Mouse (Mus musculus) bone marrow macrophage, adult 2 months (primary cell): ENCODE measurements around the gene Slc16a3. TPM values are rescaled to one million over a fixed set of nuclear protein-coding genes. Genes with fewer than 3 reads are reported as not detected.

Source experiments
- H3K27ac ChIP-seq: 2 replicates; pipeline ENCODE4 v1.5.1; 2012; ENCODE audit warnings: low read depth, low read length; ENCODE audit not compliant: insufficient read depth
- H3K4me1 ChIP-seq: 2 replicates; pipeline ENCODE4 v1.6.1; 2012; ENCODE audit warnings: low read length; ENCODE audit not compliant: control insufficient read depth, insufficient read depth
- H3K4me3 ChIP-seq: 2 replicates; pipeline ENCODE4 v1.5.1; 2012; ENCODE audit warnings: mild to moderate bottlenecking, low read length, moderate library complexity; ENCODE audit not compliant: insufficient read depth
- CTCF ChIP-seq: IDR thresholded peaks from 2 replicates; pipeline ENCODE4 v1.5.1; 2012; ENCODE audit warnings: low read depth, mild to moderate bottlenecking, low read length, moderate library complexity
- POLR2A ChIP-seq: IDR thresholded peaks from 2 replicates; pipeline ENCODE4 v1.6.1; 2012; ENCODE audit warnings: mild to moderate bottlenecking, low read depth, low read length, borderline replicate concordance
- polyA plus RNA-seq: library from polyadenylated mRNA; stranded (reverse); fragments of >200 nt; gene quantifications from 2 replicates; pipeline ENCODE4 v1.2.4, GENCODE M21; 2012; ENCODE audit not compliant: missing spikeins, insufficient read depth, insufficient read length

The Slc16a3 gene
- polyA plus RNA-seq, 1 experiment, result 45.2 TPM

DNA sequence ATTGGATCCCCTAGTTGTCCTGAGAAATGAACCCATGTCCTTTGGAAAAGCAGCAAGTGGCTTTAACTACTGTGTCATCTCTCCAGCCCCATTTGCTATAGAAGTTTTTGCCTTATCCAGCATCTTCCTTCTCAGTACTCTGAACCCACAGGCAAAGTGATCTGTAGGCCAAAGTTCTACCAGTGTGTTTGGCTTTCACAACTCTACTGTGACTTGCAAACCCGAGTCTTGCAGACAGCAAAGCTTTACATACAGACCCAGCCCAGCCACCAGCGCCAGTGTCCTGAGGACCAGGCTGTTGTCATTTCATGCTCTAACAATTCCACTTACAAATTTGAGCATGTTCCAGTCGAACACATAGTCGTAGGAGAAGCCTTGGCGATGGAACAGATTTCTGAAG lies 23.0 kb downstream of the Slc16a3 start:
- no peak for TF ChIP-seq POLR2A
- TF ChIP-seq CTCF, result no peak
- H3K4me3 ChIP-seq, result no peak overlapping the region
- peaks cover 16% of the 10 kb centered on the region for H3K4me1 ChIP-seq
- H3K27ac ChIP-seq, result no peak overlapping the region

DNA sequence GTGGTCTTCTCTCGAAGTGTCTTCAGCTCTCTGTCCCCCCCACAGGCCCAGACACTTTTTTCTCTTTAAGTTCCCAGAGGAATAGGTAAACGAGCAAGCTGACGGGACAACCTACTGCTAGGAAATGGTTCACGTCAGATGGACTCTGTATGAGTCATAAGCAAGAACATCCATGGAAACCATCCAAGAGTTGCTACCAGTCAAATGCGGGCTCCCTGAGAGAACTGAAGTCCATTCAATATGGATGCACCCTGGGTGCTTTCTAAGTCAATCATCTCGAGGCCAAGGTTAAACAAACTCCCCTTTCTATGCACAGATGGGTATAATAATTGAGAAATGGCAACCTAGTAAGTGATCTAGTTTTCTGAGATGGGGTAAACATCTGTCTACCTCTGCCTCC lies 25.0 kb downstream of the Slc16a3 start:
- Histone ChIP-seq H3K4me3 (no peak overlapping the region), H3K4me1 (no peaks in the 10 kb centered on the region), H3K27ac (no peak overlapping the region)
- TF ChIP-seq CTCF (no peak), POLR2A (no peak)

DNA sequence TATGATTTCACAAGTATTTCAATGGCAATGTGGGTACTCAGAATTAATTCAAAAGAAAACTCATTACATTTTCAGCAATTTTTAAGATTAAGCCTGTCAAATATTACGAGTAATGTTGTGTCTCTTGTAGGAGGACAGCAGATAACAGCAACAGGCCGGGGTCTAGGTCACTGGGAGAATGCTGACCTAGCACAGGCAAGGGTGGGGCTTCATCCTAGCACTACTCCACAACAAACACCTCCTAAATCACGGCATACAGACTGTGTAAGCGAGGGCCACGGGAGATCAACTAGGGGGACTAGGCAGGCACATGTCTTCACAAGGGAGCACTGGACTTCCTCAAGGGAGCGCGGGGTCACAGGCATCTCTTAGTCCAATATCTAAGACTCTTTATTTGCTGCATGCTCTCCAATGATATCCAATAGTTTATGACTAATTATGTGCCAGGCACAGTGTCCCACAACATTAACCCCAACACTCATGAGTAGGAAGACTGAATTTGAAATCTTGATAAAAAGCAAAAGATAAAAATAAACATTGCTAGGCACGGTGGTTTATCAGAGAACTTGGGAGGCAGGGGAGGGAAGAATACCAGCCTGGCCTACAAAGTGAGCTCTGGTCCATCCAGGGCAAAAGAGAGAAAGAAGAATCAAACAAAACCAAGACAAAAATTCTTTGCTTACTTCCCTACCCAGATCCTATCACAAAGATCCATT lies 31.6 kb downstream of the Slc16a3 start:
- TF ChIP-seq POLR2A (no peak), CTCF (no peak)
- H3K27ac ChIP-seq, result no peak overlapping the region
- peaks cover 16% of the 10 kb centered on the region for H3K4me1 ChIP-seq
- no peak overlapping the region for H3K4me3 ChIP-seq

DNA sequence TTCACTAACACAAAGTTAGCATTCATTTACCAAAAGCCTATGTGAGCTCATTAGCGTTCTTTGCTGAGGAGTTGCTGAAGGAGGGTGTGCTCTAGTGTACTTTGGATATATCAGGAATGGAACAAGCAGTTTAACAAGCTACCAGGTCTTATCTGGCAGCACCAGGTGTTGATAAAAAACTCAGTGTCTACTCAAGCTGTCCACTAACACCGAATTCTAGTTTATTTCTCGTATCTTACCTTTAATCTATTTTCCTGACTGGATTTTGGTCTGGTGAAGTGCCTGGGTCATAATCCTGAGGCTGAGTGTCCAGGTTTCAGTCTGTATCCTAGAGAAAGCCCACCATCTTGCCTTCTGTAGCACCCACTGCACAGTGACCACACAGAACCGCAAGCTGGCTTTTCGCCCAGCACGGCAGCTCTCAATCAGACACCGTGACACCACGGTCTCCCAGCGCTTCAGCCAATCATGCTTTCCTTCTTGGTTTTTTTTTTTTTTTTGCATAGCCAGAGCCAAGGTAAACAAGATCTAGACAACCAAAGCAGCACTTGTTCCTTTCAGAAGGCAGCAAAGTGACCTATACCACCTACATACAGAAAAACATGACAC lies 32.3 kb downstream of the Slc16a3 start:
- TF ChIP-seq CTCF (no peak), POLR2A (no peak)

DNA sequence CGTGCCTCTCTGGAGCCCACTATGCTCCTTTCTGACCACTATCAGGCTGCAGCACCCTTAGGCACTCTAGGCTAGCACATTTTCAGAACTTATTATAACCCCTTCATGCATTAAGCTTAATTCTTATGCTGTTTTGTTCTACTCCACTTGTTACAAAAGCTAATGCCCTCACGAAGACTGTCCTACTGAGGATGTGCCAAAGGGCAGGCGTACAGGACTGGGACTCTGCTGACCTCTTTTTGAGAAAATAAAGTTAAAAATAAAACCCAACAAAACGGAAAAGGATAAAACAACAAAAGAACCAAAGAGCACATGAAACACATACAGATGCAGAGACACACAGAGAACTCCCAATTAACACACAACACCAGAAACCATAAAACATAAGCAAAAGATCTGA lies 33.4 kb downstream of the Slc16a3 start:
- no peak overlapping the region for H3K27ac ChIP-seq
- no peak for TF ChIP-seq CTCF
- TF ChIP-seq POLR2A, result no peak
- H3K4me3 ChIP-seq, result no peak overlapping the region
- peaks cover 24% of the 10 kb centered on the region for H3K4me1 ChIP-seq

More for the DNA sequence above, 32.3 kb downstream of the Slc16a3 start:
- H3K4me1 ChIP-seq, result peaks cover 23% of the 10 kb centered on the region
- no peak overlapping the region for H3K4me3 ChIP-seq
- H3K27ac ChIP-seq, result no peak overlapping the region

DNA sequence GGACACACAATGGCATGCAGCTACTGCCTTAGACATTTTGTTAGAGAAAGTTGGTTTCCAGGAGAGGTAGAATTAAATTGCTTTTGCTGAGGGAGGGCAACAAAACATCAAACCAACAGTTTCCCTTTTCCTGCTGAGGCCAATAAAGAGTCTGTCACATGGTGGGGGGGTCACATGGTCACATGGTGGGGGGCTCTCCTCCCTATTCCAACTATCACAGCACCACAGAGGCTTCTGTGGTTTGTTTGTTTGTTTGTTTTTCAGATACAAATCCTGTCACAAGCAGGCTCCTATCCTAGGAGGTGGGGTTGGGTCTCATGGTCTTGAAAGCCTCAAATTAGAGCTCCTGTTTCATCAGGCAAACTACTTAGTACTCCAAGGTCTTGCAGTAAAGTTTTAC lies 34.2 kb downstream of the Slc16a3 start:
- Histone ChIP-seq H3K4me1 (peaks cover 27% of the 10 kb centered on the region), H3K4me3 (no peak overlapping the region), H3K27ac (peak overlapping the region; percentile 32; the same call in 1 of the 2 replicates)
- TF ChIP-seq POLR2A (no peak), CTCF (no peak)

DNA sequence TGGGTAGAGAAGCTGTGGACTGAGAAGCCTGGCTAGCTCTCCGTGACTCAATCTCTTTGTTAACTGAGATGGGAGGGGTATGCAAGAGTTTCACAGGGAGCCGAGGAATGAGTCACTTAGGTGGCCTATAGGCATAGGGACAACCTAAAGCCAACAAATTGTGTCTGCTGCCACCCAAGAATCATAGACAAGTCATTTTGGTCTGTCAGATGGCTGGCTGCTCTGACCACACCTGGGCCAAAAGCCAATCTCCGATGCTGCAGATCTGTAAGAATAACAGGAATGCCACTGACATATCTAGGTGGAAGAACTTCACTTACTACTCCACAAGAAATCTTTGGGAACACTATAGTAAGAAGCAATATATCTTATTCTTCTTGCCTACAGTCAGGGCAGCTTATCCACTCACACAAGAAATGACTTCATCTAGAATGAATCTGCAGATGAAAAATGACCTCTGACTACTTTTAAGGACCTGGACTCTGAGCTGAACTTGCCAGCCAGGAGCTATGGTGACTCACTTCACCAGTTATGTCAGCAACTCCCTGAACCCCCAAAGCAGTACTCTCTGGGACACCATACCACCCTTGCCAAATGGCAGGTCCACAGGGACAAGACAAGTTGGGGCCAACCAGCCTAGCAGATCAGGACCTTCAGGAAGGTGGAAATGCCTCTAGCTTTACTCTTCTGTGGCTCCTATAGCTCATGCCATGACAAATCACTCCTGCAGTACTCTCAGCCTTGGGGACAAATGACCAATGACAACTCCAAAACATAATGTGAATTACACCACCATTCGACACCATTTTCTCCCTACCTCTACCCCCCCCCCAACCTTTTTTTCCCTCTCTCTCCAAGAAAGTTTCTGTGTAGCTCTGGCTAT lies 36.4 kb downstream of the Slc16a3 start:
- H3K27ac ChIP-seq, result no peak overlapping the region

DNA sequence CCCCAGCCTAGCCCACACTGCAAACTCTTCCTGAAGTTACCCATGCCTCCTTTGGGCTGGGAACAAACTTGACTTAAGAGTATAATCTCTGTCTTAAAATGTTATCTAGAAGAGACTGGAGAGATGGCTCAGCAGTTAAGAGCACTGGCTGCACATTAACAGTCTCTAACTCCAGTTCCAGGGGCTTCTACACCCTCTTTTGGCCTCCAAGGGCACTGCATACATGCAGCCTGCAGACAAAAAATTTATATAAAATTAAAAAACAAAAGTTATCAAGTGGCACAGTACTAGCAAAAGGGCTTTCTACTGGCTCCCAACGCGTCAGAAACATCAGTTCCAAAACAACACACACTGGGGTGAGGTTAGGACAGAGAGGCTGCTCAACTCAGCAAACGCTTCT lies 39.3 kb downstream of the Slc16a3 start:
- no peak overlapping the region for H3K27ac ChIP-seq
- no peak overlapping the region for H3K4me3 ChIP-seq
- peaks cover 43% of the 10 kb centered on the region for H3K4me1 ChIP-seq
- TF ChIP-seq POLR2A (no peak), CTCF (no peak)

More for the DNA sequence above, 36.4 kb downstream of the Slc16a3 start:
- Histone ChIP-seq H3K4me1 (peaks cover 44% of the 10 kb centered on the region), H3K4me3 (no peak overlapping the region)
- TF ChIP-seq POLR2A (no peak), CTCF (no peak)

DNA sequence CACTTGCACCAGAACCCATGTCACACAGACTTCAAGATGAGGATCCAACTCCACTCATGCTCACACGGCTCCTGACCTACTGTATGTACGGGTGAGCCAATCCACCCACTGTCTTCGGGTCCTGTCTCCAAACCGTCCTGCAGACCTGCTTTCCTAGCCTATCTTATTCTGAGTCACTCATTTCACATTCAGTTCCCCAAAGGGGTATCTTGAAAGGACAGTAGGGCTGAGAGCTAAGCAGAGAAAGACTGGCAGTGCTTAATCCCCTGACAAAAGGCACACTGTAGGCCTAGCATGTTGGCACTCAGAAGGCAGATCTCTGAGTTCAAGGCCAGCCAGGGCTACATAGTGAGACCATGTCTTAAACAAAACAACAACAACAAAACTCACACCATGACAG lies 40.1 kb downstream of the Slc16a3 start:
- Histone ChIP-seq H3K27ac (no peak overlapping the region), H3K4me3 (no peak overlapping the region), H3K4me1 (peaks cover 38% of the 10 kb centered on the region)
- TF ChIP-seq POLR2A, result no peak
- TF ChIP-seq CTCF, result no peak
